Mouse (Mus musculus) megakaryocyte, embryonic 14.5 days (primary cell): Measurements from ENCODE around the gene M6pr. TPM values are rescaled to one million over a fixed set of nuclear protein-coding genes. Genes with fewer than 3 reads are reported as not detected.
A peak's percentile ranks its signal among the peaks of the same experiment; 100 is the strongest.

Experiments
- H3K27me3 ChIP-seq: replicated peaks from 2 replicates; pipeline ENCODE3; 2012; ENCODE audit warnings: inconsistent platforms
- H3K36me3 ChIP-seq: replicated peaks from 2 replicates; pipeline ENCODE3; 2012; ENCODE audit warnings: low read length, inconsistent platforms, mixed read lengths
- H3K4me1 ChIP-seq: 2 replicates; pipeline ENCODE4 v1.6.1; 2012; ENCODE audit warnings: inconsistent platforms
- H3K4me3 ChIP-seq: replicated peaks from 2 replicates; pipeline ENCODE3; 2012; ENCODE audit warnings: moderate library complexity, mild to moderate bottlenecking, inconsistent platforms
- H3K9me3 ChIP-seq: 2 replicates; pipeline ENCODE4 v1.6.1; 2012; ENCODE audit warnings: inconsistent platforms
- FLI1 ChIP-seq: IDR thresholded peaks from 2 replicates; pipeline ENCODE4 v1.6.1; 2012; ENCODE audit warnings: low read length, inconsistent platforms, mixed read lengths
- GATA1 ChIP-seq: IDR thresholded peaks from 3 replicates; pipeline ENCODE4 v1.6.1; 2012; ENCODE audit warnings: mixed read lengths, low read length, inconsistent platforms, borderline replicate concordance
- polyA plus RNA-seq: library from polyadenylated mRNA; stranded (reverse); fragments of >175 nt; gene quantifications from 2 replicates; pipeline ENCODE4 v1.2.3, GENCODE M21; 2012; ENCODE audit warnings: low replicate concordance; ENCODE audit not compliant: insufficient read depth

The M6pr gene
- polyA plus RNA-seq, 1 experiment = 13.0 TPM

DNA sequence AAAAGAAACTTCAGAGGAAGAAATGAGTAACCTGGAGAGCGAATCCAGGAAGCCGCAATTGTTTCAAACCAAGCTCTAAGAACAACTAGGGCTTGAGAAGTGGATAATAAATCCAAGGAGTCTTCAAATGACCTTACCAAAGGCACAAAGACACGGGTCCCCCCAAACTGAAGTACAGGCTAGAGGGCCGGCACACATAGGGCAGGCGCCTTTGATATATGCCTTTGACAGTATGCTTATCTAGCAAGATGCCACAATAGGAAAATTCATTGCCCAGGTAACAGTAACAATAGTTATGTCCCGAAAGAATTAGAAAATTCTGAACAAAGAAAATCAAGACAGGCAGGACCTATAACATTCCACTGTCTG, 400 bp upstream of the M6pr start:
- Histone ChIP-seq H3K9me3 (no peaks in the 10 kb centered on the region), H3K4me3 (peak overlapping the region; percentile 92), H3K4me1 (peaks cover 47% of the 10 kb centered on the region), H3K36me3 (peaks cover 19% of the 10 kb centered on the region), H3K27me3 (no peaks in the 10 kb centered on the region)
- TF ChIP-seq GATA1 (no peak), FLI1 (no peak)

DNA sequence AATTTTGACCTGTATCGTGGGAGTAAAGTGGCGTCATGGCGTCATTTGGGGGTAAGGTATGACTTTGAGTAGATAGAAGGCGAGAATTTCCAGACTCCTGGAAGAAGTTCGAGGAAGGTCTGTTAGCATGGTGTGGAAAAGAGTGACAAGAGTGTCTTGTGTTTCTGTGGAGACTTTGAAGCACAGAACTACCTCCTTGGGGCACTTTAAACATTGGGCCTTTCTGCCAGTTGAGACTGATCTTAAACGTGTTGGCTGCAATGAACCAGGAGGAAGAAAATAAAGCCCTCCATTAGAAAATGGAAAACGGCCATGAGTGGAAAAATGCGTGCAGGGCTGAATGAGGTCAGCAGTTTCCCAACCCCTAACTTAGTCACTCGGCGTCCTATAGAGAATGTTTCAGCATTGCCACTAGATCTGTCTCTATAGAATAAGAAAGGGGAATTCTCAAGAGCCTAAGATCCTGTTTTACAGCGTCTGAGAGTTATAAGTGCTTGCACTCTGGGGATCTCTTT, 983 bp downstream of the M6pr start:
- TF ChIP-seq GATA1 (no peak), FLI1 (no peak)

DNA sequence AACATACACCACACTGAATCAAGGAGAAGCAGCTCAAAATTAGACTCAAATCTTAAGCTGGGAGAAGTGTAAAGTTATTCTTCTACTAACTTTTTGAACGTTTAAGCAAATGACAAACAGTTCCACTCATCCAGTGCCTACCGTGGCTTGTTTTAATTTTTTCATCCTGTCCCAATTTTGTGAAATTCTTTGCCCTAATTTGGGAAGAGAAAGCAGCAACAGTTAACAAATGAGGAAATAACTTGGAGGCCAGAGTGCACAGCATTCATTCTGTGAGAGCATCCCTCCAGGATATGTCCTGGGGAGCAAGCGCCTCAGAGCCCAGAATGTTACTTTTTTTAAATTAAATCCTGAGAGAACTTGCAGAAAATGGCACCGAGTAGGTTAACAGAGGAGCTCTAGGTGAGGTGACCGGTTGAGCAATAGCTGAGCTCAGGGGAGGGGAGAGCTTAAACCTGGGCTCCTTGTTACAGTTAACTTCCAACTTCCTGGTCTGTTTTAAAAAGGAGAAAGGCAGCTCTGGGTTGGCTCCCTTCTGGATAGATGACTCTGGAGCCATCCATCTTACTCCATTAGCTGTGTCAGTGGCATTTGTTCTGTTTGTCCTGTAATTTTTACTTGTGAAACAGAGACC, 1.8 kb downstream of the M6pr start:
- Histone ChIP-seq H3K9me3 (no peaks in the 10 kb centered on the region), H3K4me3 (peak overlapping the region; percentile 92), H3K4me1 (peaks cover 34% of the 10 kb centered on the region), H3K36me3 (peaks cover 41% of the 10 kb centered on the region), H3K27me3 (no peaks in the 10 kb centered on the region)
- TF ChIP-seq GATA1 = no peak
- no peak for TF ChIP-seq FLI1

More for the DNA sequence above, 983 bp downstream of the M6pr start:
- Histone ChIP-seq H3K4me1 (peaks cover 39% of the 10 kb centered on the region), H3K36me3 (peaks cover 33% of the 10 kb centered on the region), H3K27me3 (no peaks in the 10 kb centered on the region), H3K4me3 (peak overlapping the region; percentile 92), H3K9me3 (no peaks in the 10 kb centered on the region)

DNA sequence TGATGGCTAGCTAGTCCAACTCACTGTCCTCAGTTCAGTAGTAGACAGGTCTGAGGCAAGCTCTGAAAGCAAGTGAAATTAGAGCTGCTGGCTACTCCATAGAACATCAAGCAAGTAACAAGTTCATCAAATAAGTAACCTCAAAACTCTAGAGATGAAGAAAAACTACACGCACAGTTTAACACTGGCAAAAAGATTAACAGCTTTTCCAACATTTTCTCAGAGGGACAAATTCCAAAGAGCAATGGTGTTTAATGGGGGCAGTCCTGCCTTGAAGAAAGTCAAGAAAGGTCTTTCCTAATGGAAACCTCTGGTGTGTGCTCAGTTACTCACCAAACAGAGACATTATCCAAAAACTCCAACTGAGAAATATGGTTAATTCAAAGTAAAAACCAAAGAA, 10.2 kb downstream of the M6pr start:
- TF ChIP-seq GATA1 (no peak), FLI1 (no peak)

DNA sequence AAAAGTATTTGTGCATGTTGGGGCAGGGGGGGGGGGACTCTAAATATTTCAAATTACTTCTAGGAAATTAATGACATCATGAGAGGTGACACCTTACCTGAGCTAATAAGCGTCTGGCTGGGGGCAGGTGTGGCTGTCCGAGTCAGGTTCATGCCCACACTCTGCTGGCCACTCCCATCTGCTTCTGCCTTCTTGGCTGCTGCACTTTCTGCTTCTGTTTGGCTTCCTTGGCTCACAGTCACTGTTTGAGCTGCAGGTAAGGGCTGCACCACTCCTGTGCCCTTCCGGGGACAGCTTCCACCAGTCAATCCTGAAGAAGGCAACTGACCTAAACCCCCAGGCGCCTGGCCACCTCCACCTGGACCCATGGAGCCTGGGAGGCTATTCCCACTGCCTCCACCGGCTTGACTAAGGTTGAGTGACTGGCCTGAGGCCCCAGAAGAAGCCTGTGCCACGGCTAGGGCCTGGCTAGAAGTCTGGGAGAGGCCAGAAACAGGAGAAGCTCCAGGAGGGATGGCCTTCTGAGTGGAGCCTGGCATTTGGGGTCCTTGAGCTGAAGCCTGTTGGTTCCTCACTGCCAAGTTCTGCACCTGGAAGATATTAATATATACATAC, 16.9 kb downstream of the M6pr start:
- no peaks in the 10 kb centered on the region for H3K4me1 ChIP-seq
- H3K36me3 ChIP-seq = peaks cover 54% of the 10 kb centered on the region
- TF ChIP-seq FLI1 (no peak), GATA1 (no peak)
- H3K9me3 ChIP-seq = no peaks in the 10 kb centered on the region
- no peaks in the 10 kb centered on the region for H3K27me3 ChIP-seq
- H3K4me3 ChIP-seq = no peak overlapping the region

More for the DNA sequence above, 10.2 kb downstream of the M6pr start:
- H3K4me3 ChIP-seq = no peak overlapping the region
- H3K36me3 ChIP-seq = peaks cover 98% of the 10 kb centered on the region
- no peaks in the 10 kb centered on the region for H3K27me3 ChIP-seq
- no peaks in the 10 kb centered on the region; the same call in 1 of the 2 replicates for H3K4me1 ChIP-seq
- no peaks in the 10 kb centered on the region for H3K9me3 ChIP-seq

DNA sequence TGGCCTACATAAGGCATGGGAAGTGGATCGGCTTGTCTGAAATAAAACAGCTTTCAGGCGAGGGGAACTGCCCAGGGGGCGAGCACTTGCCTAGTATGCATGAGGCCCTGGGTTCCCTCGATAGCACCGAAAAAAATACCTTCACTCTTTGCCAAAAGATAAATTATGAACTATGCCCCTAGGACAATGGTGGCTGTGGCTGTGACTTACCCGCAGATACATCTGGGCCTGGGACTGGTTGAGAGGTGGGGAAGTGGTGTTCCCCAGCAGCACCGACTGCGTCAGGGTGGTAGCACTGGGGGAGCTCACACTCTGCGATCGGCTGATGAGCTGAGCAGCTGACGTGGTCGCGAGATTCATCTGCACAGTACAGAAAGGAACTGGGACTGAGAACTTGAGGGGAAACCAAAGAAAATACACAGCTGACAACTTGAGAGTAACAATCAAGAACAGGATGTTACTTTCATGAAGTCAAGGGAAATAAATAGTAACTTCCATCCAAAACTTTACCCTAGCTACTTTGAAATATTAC, 24.6 kb downstream of the M6pr start:
- H3K27me3 ChIP-seq = no peaks in the 10 kb centered on the region
- no peaks in the 10 kb centered on the region for H3K4me1 ChIP-seq
- H3K9me3 ChIP-seq = no peaks in the 10 kb centered on the region
- no peak for TF ChIP-seq FLI1
- TF ChIP-seq GATA1 = no peak
- no peak overlapping the region for H3K4me3 ChIP-seq
- H3K36me3 ChIP-seq = peaks cover 55% of the 10 kb centered on the region

DNA sequence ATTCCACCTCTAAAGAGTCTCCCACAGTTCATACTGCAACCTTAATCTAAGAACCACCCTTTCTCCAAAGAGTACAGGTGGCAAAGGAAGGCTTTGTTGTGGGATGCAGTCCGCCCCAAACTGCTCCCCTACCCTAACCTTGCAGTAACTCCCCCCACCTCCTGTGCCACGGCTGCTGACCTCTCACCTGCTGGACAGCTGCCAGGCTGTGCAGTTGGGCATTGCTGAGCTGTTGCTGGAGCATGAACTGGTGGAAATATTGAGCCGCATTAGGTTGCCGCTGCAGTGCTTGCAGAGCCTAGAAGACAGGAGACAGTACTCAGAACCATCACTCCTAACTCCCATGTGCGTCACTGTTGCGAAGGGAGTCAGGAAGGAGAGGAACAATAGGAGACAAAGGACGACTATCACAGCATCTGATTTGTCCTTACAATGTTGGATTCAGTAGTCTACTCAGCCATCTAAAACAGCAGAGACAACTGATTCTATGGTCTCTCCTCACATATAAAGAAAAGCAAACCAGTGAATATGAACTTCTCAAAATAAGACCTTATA, 26.3 kb downstream of the M6pr start:
- TF ChIP-seq FLI1 (no peak), GATA1 (no peak)
- Histone ChIP-seq H3K4me1 (peaks cover 11% of the 10 kb centered on the region), H3K27me3 (no peaks in the 10 kb centered on the region), H3K36me3 (peaks cover 49% of the 10 kb centered on the region), H3K9me3 (no peaks in the 10 kb centered on the region), H3K4me3 (peak overlapping the region; percentile 21)

DNA sequence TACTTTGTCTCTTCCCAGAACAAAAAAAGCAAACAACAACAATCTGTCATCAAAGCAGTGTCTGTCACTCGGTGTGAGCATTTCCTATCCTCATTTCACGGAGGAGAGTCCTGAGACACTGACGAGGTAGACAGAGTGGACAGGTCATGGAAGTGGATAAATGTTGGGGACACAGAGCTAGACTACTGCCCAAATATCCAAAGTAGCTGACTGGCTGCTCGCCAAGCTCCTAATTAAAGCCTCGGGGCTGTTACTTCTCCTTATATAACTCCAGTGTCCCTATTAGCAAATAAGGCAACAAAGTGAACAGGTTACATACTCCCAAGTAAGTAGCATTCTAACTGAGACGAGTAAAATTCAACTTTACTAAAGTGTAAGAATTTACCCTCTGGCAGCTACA, 29.0 kb downstream of the M6pr start:
- TF ChIP-seq GATA1 (no peak), FLI1 (no peak)
- H3K27me3 ChIP-seq = no peaks in the 10 kb centered on the region
- peaks cover 21% of the 10 kb centered on the region for H3K4me1 ChIP-seq
- H3K9me3 ChIP-seq = no peaks in the 10 kb centered on the region
- peaks cover 36% of the 10 kb centered on the region for H3K36me3 ChIP-seq
- H3K4me3 ChIP-seq = no peak overlapping the region

DNA sequence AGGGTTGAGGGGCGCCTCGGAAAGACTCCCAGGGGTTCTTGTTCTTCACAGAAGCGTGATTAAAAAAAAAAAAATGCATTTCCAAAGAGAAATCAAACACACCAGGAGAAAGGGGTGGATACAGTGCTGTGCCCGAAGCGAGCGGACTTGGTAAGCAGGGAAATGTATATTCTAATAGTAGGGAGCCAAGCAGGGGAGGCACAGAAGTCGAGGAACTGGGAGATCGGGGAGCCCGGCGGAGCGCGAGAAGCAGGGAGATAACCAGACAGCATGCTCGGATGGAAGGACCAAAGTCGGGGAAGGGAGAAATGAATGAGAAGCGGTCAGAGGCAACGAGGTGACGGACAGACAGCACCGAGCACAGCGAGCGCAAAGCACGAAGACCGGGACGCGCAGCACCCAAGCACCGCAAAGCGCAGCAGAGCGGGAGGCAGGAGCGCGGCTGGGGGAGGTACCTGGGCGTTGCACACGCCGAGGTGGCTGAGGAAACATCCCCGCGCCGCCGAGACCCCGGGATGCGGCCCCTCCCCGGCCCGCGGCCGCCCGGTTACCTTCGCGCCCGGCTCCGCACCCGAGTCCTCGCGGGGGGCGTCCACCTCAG, 30.6 kb downstream of the M6pr start:
- H3K27me3 ChIP-seq = no peaks in the 10 kb centered on the region
- peaks cover 20% of the 10 kb centered on the region for H3K36me3 ChIP-seq
- H3K4me3 ChIP-seq = peak overlapping the region; percentile 98
- TF ChIP-seq FLI1 (no peak), GATA1 (no peak)
- H3K4me1 ChIP-seq = peaks cover 34% of the 10 kb centered on the region
- no peaks in the 10 kb centered on the region for H3K9me3 ChIP-seq
